Mouse (Mus musculus) neural tube, embryonic 10.5 days (tissue): ENCODE data around the gene Smim12.

Experiments used
- DNase-seq: peaks from one replicate; pipeline ENCODE4 v3.0.0-alpha.2; 2017; ENCODE audit warnings: low spot score; ENCODE audit errors: extremely low spot score

The Smim12 gene

DNA sequence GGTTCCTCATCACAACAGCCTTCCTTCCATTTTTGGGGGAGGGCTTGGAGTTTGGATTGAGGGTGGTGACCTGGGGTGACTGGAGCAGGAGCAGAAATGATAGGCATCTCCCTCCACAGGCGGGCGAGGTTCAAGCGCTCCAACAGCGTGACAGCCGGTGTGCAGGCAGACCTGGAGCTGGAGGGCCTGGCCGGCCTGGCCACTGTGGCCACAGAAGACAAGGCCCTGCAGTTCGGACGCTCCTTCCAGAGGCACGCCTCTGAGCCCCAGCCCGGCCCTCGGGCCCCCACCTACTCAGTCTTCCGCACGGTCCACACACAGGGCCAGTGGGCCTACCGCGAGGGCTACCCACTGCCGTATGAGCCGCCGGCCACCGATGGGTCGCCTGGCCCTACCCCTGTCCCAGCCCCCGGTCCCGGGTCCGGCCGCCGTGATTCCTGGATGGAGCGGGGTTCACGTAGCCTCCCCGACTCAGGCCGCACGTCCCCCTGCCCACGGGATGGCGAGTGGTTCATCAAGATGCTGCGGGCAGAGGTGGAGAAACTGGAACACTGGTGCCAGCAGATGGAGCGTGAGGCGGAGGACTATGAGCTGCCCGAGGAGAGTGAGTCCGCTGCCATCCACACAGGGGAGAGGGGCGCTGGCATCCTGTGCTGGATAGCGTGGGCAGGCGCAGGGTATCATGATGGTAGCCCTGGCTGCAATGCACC is 10.0 kb upstream of the Smim12 start:
- no peak for DNase-seq

DNA sequence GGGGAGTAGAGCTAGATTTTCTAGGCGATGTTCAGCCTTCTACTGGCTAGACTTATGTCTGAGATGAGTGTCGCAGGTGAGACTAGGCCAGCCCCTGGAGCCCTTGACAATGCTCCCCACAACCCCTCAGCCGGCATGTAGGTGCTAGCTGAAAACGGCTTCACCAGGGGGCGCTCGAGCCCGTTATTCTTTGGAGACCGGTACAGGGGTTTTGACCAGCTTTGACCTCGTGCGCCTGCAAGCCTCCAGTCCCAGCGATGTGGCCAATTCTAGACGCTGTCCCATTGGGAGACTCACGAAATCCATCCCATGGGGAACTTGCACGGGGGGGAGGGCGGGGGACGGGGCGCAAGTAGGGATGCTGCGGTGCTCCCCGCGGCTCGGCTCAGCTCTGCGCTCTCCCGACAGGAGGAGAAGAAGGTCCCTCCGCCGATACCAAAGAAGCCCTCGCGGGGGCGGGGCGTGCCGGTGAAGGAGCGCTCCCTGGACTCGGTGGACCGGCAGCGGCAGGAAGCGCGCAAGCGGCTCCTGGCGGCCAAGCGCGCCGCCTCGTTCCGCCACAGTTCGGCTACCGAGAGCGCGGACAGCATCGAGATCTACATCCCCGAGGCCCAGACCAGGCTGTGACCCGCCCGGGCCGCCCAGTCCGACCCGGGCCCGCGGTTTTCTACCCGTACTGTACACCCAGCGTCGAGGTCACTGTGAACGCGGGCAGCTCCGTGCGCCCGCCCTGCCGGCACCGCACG is 7.7 kb upstream of the Smim12 start:
- peak; percentile 93 for DNase-seq

DNA sequence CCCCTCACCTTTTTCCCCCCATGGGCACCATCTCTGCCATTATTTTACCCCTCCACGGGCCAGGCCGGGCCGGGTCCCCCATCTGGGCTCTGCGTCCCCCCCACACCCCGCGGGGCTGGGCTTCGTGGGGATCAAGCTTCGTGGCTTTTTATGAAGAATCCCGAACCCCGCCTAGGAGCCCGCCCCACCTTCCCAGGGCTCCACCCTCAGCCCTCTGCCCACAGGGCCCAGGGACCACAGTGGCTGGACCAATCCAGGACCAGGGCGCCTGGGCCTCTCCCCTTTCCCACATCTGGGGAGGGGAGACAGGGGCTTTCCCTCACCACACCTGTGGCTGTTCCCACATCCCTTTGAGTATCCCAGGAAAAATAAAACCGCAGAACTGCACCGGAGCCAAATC is 7.0 kb upstream of the Smim12 start:
- peak; percentile 52 for DNase-seq

DNA sequence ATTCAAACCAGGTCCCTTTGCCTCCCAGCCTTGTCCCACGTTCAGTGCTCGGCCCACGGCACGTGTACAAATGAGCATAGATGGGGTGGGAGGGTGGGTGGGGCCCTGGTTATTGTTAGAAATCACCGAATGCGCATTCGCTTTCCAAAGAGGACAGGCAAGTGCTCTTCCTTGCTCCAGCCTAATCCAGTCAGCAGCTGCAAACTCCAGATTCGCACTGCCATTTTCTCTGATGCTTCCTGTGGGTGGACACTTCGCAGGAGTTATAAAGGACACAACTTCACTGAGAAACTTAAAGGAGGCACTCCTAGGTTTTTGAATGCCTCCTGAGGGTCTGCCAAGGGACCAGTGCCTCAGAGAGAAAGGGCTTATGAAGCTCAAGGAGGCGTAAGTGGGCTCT is 6.3 kb upstream of the Smim12 start:
- no peak for DNase-seq

DNA sequence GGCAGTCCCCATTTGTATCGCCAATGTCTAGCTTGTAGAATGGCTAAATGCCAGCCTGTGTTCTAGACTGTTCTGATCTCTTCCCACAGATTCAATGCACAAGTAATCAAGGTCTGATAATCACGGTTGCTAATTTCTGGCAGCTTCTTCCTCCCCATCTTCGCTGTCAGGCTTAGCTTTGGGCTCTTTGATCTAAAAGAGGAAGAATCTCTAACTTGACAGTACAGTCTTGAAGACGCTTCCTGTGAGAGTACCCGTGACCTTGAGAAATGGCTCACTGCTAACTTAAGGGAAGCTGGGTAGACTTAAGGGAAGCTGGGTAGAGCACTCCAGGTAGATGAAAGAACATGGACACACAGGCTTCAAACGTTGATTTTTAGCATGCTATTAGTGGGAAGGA is 888 bp upstream of the Smim12 start:
- DNase-seq, result no peak

DNA sequence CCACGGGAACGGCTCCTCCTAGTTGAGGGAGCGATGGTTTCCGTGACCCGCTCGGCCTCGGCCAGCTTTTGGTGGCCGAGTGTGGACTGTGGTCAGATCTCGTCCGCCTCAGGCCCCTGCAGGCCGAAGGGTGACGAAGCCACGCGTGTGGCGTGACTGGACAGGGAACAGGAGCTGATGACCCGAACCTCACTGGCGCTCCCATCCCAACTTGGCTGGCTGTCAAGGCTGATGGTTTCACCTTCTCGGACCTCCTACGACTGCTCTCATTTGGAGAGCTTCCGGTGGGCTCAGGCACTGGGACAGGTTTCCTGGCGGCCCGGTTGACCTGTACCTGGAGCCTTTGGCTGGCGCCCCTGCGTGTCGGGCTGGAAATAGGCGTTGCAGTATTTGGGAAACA is 369 bp downstream of the Smim12 start:
- no peak for DNase-seq

DNA sequence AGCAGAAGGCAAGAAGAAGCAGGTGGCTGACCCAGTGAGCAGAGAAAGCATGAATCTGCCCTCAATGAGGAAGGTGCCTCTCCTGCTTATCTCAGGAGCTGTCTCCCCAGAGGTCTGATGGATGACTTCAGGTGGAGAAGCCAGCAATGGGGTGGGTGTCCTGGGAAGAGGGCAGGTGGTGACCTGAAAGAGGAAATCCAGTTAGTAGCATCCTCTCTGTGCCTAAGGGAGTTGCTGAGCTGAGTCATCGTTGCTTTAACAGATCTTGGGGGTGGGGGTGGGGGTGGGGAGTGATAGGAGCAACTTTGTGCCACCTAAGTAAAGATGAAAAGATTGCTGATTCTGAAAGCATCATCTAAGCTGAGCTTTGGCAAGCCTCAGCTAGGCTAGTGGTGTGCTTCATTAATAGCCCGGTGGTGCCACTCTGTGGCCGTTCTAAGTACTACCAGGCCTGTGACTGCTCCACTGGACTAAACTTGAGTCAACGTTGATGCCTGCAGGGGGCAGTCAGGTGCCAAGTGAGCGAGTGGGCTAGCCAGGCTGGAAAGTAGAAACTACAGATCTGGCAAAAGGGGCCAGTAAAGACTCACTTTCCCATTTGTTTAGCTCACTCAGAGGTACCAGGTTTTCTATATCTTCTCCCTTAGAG is 6.2 kb downstream of the Smim12 start:
- DNase-seq, result peak; percentile 86

DNA sequence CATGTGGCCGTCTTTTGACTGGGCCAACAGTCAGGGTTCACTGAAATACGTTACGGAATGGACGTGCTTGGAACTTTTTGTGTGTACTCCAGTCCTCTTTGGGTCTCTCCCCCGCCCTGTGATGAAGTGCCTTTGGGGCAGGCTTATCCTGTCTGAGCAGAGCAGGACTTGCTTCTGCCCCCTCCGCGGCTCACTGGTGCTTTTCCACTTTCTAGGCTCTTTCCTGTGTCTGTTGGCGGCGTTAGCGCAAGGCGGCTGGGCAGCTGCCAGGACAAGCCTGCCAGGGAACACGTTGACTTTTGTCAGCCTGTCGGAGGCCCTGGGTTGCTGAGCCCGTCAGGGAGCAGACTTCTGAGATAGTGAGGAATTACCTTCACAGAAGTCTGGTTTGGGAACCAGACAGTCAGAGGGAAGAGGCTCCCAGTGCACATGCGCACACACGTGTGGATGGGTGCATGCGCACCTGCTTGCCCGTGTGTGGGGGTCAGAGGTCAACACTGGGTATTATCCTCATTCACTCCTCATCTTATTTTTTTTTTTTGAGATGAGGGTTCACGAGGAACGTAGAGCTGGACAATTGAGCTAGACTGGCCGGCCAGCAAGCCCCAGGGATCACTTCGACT is 8.5 kb downstream of the Smim12 start:
- no peak for DNase-seq

DNA sequence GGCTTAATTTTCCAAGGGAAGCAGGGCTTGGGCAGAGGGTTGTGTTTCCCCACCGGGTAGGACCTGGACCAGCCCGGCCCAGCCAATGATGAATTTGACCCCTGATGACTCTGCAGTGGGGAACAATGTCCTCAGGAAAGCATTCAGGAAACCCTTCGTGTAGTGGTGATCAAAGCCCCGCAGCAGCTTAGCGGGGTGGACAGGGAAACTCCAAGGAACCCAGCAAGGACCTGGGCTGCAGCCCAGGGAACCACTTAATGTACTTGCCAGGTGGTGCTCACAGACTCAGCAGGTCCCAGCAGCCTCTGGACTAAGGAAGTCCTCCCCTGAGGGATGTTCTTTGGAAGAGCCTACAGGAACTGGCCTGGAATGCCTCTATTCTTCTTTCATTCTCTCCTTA is 13.2 kb downstream of the Smim12 start:
- no peak for DNase-seq

DNA sequence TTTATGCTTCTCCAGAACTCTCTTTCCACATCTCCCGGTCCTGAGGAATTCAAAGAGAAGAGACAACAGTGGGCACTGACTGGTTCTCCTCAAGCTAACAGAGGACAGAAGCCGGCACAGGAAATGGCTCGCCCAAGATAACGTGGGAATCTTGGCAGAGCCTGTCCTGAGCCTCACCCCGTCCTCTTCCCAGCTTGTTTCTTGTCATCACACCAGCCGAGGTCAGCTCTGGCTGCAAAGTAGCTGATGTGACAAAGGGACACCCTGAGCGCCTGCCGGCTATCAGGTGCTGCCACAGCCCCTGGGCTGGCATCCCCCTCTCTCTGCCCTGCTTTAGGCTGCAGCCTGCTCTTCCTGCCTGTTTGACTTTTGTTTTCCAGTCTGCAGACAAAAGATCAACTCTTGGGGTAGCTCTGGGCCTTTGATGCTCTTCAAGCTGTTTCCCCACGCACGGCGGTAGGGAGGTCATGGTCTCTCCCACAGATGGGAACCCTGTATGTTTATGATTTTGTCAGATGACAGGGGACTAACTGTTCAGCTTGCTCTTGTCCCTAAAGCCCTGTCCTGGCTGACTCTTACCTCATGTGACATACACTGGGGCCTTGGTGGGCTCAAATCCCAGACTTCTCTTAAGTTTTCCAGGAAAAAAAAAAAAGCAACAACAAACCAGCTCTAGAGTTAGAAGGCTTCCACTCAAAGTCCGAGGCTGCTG is 14.8 kb downstream of the Smim12 start:
- no peak for DNase-seq

DNA sequence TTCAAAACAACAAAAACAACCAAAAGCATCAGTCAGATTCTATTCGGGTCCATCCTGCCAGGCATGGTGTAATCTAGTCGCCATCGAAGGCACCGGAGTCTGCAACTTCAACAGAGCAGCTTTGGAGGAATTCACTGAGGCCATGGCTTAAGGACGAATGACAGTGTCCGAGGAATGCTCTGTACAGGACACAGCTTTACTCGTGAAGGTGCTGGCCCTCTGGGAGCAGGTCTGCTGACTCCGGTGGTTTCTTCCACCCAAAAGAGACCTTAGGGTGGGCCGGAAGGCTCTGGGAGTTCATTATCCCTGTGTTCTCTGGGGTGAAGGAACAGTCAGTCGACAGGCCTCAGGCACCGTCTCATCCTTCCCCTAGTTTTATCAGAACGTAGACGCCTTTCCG is 18.0 kb downstream of the Smim12 start:
- no peak for DNase-seq

DNA sequence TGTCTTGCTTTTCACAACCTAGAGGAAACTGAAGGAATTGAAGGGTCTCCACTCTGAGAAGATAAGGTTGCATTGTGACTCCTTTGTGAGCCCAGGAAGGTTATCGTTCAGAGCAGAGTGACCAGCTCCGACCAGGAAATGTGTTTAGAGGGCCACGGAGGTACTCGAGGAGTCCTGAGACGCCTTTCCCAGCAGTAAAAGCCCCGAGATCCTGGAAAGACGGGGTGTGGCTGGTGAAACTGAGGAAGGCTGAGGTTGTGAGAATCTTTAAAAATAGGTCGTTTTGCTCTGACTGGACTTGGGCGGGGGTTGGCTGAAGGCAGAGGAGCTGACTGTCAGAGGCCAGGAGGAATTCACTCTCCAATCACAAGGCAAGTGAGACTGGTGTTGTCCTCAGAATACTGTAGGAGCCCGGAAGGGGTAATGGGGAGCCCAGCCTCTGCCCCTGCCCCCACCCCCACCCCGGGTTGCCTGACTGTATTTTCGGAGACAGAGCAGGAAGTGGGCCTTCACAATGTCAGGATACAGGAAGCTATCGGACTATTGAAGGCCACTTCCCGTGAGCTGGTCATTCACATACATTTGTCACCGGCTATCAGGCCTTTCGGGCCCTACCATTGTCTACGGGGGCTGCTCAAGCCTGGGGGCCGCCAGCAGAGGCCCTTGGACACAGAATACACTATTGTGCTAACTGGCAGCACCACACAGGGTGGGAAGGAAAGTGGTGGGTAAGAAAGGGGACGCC is 20.0 kb downstream of the Smim12 start:
- DNase-seq, result peak; percentile 22

DNA sequence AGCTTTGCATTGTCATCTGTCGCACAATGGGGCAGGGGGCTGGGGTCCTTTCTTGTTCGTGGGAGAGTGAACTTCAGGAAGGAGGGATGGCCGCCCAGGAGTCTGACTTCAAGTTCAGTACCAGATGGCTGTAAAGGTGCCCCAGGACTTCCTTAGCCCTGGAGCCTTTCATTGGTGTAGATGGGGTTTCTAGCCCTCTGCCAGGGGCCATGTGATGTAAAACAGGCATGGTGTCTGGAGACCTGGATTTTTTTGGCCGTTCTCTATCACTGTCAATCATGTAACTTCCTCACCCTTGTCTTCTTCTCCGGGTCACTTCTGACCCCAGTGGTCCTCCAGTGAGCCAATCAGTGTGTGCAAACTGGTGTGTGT is 20.6 kb downstream of the Smim12 start:
- DNase-seq, result no peak

DNA sequence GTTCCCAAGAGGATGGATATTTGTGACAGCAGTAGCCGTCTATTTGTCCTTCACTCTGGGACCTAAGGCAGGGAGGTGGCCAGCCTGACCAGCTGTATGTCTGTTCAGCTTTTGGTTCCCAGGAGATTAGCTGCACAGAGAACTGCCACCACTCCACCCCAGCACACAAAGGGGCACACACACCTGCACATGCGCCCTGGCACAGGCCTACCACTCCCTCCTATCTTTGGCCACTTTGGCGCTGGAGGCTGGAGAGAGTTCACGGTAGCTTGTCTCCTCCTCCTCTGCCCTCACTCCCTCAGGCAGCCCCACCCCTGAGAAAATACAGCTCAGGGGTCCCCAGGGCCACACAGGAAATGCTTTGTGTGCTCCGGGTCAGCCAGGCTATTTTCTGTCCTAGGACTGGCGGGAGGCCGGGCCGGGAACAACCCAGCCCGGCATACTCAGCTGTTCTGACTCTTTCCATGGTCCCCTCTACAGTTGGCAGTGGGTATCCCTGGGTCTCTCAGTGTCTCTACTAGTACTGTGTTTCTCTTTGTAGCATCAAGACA is 34.9 kb downstream of the Smim12 start:
- no peak for DNase-seq

DNA sequence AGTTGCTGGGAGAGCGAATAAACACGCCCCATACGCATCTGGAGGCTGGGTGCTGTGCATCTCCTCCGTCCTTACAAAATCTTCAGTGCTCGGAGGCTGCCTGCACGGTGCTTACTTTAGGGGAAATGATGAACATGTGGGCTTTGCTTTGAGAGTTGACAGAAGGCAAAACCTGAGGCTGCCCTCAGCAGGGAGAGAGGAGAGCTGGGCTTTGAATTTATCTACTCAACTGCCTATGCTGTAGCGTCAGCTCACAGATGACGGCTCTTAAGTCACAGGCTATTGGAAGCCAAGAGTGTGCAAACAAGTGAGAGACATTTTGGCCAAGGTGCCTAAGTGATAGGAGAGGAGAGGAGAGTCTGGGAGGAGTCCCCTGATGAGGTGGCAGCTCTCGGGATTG is 35.7 kb downstream of the Smim12 start:
- DNase-seq, result no peak

DNA sequence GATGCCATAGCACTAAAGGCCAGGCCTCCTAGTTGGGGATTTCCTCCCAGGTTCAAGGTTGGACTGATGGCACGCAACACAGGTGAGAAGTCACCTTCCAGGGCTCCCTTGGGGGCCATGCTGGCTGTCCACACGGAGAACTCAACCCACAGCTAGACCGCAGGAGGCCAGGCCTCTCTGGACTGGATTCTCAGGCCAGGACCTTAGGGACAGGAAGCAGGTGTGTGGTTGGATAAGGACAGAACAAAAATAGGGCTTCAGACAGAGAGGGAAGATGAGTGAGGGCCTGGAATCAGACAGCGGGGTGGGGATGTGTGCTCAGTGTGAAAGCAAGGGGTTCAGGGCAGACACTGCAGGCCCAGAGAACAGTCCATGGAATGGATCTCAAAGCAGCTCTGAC is 43.3 kb downstream of the Smim12 start:
- no peak for DNase-seq

DNA sequence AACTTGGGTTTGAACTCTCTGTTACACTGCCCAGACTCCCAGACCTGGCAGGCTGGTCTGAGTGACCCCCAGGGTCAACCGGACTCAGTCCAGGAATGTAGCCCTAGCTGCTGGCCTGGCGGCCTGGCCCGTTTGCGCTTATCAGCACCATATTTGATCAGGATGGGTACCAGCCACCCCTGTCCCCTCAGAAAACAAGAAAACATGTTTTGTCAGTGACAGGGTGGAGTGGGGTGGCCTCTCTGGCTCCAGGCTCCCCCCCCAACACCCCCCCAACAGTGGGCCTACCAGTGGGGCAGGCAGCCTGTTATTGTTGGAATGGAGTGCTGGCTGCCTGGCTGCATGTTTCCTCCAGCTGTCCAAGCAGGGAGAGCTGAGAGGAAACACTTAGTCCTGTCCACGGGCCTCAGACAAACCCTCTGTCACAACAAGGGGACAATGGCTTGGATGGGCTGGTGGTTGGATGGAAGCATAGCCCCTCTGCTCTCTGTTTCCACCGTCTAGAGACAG is 45.5 kb downstream of the Smim12 start:
- DNase-seq, result no peak

DNA sequence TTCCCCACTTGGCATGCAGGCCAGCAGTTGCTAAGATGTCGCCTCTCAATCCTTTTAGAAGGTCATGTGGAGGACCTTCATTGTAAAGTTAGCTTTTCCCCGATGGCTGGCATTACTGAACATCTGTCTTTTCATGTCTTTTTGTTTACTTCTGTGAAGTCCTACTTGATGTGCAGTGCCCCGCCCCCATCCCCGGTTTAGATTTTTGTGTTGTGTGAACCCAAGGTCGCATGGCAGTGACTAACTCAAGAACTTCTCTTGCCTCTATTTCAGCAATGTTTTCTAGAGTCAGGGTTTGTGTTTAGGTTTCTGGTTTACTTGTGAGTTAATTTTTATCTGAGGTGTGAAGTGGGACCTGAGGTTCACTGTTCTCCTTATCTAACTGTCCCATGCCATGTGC is 49.0 kb downstream of the Smim12 start:
- DNase-seq, result no peak
